Mouse (Mus musculus) forebrain, embryonic 11.5 days (tissue): ENCODE results near the gene Sh3tc1. TPM values are rescaled to one million over a fixed set of nuclear protein-coding genes. Genes with fewer than 3 reads are reported as not detected.

Experiments used
- ATAC-seq: fragments of 200-750 bp; cut with Nextera tagmentation; replicated peaks from 2 replicates; pipeline ENCODE4 v1.8.0; 2017; ENCODE audit warnings: moderate TSS enrichment; ENCODE audit not compliant: low FRiP score
- DNase-seq: peaks from one replicate; pipeline ENCODE4 v3.0.0-alpha.2; 2017; ENCODE audit warnings: low spot score
- H3K27ac ChIP-seq: fragments of 300-500 bp; sonication (generic); 2 replicates; pipeline ENCODE4 v1.5.1; 2014; ENCODE audit warnings: low read depth, low read length
- H3K27me3 ChIP-seq: fragments of 300-500 bp; sonication (generic); 2 replicates; pipeline ENCODE4 v1.6.1; 2014; ENCODE audit warnings: mild to moderate bottlenecking, low read length, mixed read lengths; ENCODE audit not compliant: control insufficient read depth, insufficient read depth
- H3K36me3 ChIP-seq: fragments of 300-500 bp; sonication (generic); 2 replicates; pipeline ENCODE4 v1.6.1; 2014; ENCODE audit warnings: mild to moderate bottlenecking, low read length, moderate library complexity, mixed read lengths; ENCODE audit not compliant: control insufficient read depth, insufficient read depth
- H3K4me1 ChIP-seq: fragments of 300-500 bp; sonication (generic); replicated peaks from 2 replicates; pipeline ENCODE4 v1.6.1; 2014; ENCODE audit warnings: low read length, mixed read lengths; ENCODE audit not compliant: control insufficient read depth, insufficient read depth
- H3K4me2 ChIP-seq: fragments of 300-500 bp; sonication (generic); 2 replicates; pipeline ENCODE4 v1.6.1; 2014; ENCODE audit warnings: low read depth, mild to moderate bottlenecking, low read length, moderate library complexity, mixed read lengths; ENCODE audit not compliant: severe bottlenecking
- H3K4me3 ChIP-seq: fragments of 300-500 bp; sonication (generic); 2 replicates; pipeline ENCODE4 v1.5.1; 2014; ENCODE audit warnings: low read depth, low read length
- H3K9ac ChIP-seq: fragments of 300-500 bp; sonication (generic); 2 replicates; pipeline ENCODE4 v1.6.1; 2014; ENCODE audit warnings: low read length
- H3K9me3 ChIP-seq: fragments of 300-500 bp; sonication (generic); 2 replicates; pipeline ENCODE4 v1.6.1; 2016; ENCODE audit warnings: low read length, mixed read lengths; ENCODE audit not compliant: control insufficient read depth
- WGBS: fragments of 180-500 bp; shearing (Covaris S2); extraction: QIAGEN DNeasy Blood & Tissue Kit; methylation state at CpG from one replicate; pipeline ENCODE4 v1.1.7; 2014; 5-methylcytosine and 5-hydroxymethylcytosine counted together
- polyA plus RNA-seq: library from polyadenylated mRNA; unstranded; fragments of >200 nt; fragmentation: Nextera tagmentation; extraction: Ambion mirVana; gene quantifications from 2 replicates; pipeline ENCODE4 v1.2.1, GENCODE M21; 2014

The Sh3tc1 gene
- polyA plus RNA-seq, 1 experiment from 2014 or later, result 3.4 TPM

- DNase-seq (no peak), ATAC-seq (no peak)
- Histone ChIP-seq H3K4me3 (no peak overlapping the region), H3K4me1 (peaks cover 3% of the 10 kb centered on the region; the same call in 1 of the 2 replicates), H3K27me3 (no peaks in the 10 kb centered on the region), H3K9me3 (no peaks in the 10 kb centered on the region), H3K36me3 (no peaks in the 10 kb centered on the region), H3K9ac (no peak overlapping the region), H3K27ac (no peak overlapping the region), H3K4me2 (no peak overlapping the region)
- WGBS, result 90% methylated on average over 7 of the region's 7 CpGs
Observed at GRCm38 (mm10) chr5:35666152-35666551, 73.6 kb downstream of the Sh3tc1 start.

GRCm38 (mm10) chr5:35662021-35662545, 77.7 kb downstream of the Sh3tc1 start:
- Histone ChIP-seq H3K27me3 (no peaks in the 10 kb centered on the region), H3K4me1 (no peaks in the 10 kb centered on the region), H3K36me3 (no peaks in the 10 kb centered on the region), H3K9me3 (no peaks in the 10 kb centered on the region), H3K27ac (no peak overlapping the region), H3K4me2 (no peak overlapping the region), H3K9ac (no peak overlapping the region), H3K4me3 (no peak overlapping the region)
- DNase-seq (no peak), ATAC-seq (no peak)
- 82% methylated on average over 9 of the region's 9 CpGs for WGBS

DNA sequence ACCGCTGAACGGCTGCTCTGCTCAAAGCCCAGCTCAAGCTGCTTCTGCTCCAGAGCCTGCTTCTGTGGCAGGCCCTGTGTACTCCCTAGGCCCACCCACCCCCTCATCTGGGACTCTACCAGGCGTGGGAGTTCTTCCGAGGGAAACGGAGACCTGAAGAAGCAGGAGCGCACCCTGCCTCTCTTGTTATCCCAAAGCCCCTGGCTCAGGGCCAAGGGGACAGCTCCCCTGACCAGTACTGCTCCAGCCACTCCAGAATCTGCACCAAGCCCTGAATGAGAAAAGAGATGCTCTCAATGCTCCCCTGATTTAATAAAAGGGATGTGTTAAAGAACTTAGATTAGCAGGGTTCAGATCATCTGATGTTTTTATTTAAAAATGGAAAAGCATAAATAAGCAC, 78.6 kb downstream of the Sh3tc1 start:
- H3K27ac ChIP-seq, result no peak overlapping the region
- 88% methylated on average over 6 of the region's 6 CpGs for WGBS
- no peak for ATAC-seq
- no peak overlapping the region for H3K4me2 ChIP-seq
- no peak overlapping the region for H3K4me3 ChIP-seq
- no peaks in the 10 kb centered on the region for H3K27me3 ChIP-seq
- no peaks in the 10 kb centered on the region for H3K9me3 ChIP-seq
- no peaks in the 10 kb centered on the region for H3K4me1 ChIP-seq
- no peak overlapping the region for H3K9ac ChIP-seq
- DNase-seq, result no peak
- H3K36me3 ChIP-seq, result no peaks in the 10 kb centered on the region

GRCm38 (mm10) chr5:35659503-35659902, 80.3 kb downstream of the Sh3tc1 start:
- Histone ChIP-seq H3K4me3 (no peak overlapping the region), H3K9ac (no peak overlapping the region), H3K27ac (no peak overlapping the region), H3K27me3 (no peaks in the 10 kb centered on the region), H3K4me2 (no peak overlapping the region), H3K9me3 (no peaks in the 10 kb centered on the region), H3K36me3 (no peaks in the 10 kb centered on the region), H3K4me1 (no peaks in the 10 kb centered on the region)
- DNase-seq (no peak), ATAC-seq (no peak)
- WGBS, result 71% methylated on average over 3 of the region's 3 CpGs

- DNase-seq, result no peak
- Histone ChIP-seq H3K9me3 (no peaks in the 10 kb centered on the region), H3K36me3 (no peaks in the 10 kb centered on the region), H3K27ac (no peak overlapping the region), H3K4me3 (no peak overlapping the region), H3K4me2 (no peak overlapping the region), H3K9ac (no peak overlapping the region), H3K4me1 (no peaks in the 10 kb centered on the region), H3K27me3 (no peaks in the 10 kb centered on the region)
- 82% methylated on average over 10 of the region's 10 CpGs for WGBS
- no peak for ATAC-seq
Observed at GRCm38 (mm10) chr5:35655753-35656485, 83.9 kb downstream of the Sh3tc1 start.

GRCm38 (mm10) chr5:35653743-35654395, 85.9 kb downstream of the Sh3tc1 start:
- Histone ChIP-seq H3K27me3 (no peaks in the 10 kb centered on the region), H3K27ac (no peak overlapping the region), H3K4me2 (no peak overlapping the region), H3K36me3 (no peaks in the 10 kb centered on the region), H3K9me3 (no peaks in the 10 kb centered on the region), H3K9ac (no peak overlapping the region), H3K4me1 (no peaks in the 10 kb centered on the region), H3K4me3 (no peak overlapping the region)
- ATAC-seq (no peak), DNase-seq (no peak)
- 81% methylated on average over 9 of the region's 9 CpGs for WGBS

DNA sequence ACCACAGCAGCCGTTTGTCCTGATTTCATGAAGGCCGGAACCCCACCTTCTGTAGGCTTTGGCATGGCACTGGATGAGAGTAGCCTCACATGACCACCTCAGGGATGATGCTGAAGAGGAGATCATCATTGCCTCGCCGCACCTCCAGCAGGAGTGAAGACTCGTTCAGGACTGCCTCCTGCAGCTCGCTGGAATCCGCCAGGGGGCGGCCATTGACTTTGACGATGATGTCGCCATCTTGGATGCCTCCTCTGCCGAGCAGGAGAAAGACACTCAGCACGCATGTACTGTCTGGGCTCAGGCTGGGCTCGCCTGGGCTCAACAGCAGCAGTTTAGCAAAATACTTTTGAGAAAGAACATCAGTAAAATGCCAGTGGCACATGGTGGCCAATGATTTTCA, 86.9 kb downstream of the Sh3tc1 start:
- Histone ChIP-seq H3K36me3 (no peaks in the 10 kb centered on the region), H3K4me2 (no peak overlapping the region), H3K4me3 (no peak overlapping the region), H3K9me3 (no peaks in the 10 kb centered on the region), H3K4me1 (no peaks in the 10 kb centered on the region), H3K27ac (no peak overlapping the region), H3K9ac (no peak overlapping the region), H3K27me3 (no peaks in the 10 kb centered on the region)
- no peak for DNase-seq
- 88% methylated on average over 13 of the region's 13 CpGs for WGBS
- ATAC-seq, result no peak

GRCm38 (mm10) chr5:35652319-35652718, 87.5 kb downstream of the Sh3tc1 start:
- H3K9me3 ChIP-seq, result no peaks in the 10 kb centered on the region
- H3K9ac ChIP-seq, result no peak overlapping the region
- no peak for DNase-seq
- no peaks in the 10 kb centered on the region for H3K27me3 ChIP-seq
- no peak overlapping the region for H3K4me3 ChIP-seq
- H3K4me2 ChIP-seq, result no peak overlapping the region
- 78% methylated on average over 3 of the region's 3 CpGs for WGBS
- H3K27ac ChIP-seq, result no peak overlapping the region
- H3K36me3 ChIP-seq, result no peaks in the 10 kb centered on the region
- ATAC-seq, result no peak
- no peaks in the 10 kb centered on the region for H3K4me1 ChIP-seq
